Mouse (Mus musculus): ENCODE results near the gene Gm5737.
A peak's percentile ranks its signal among the peaks of the same experiment; 100 is the strongest.

Gm5737 gene

DNA sequence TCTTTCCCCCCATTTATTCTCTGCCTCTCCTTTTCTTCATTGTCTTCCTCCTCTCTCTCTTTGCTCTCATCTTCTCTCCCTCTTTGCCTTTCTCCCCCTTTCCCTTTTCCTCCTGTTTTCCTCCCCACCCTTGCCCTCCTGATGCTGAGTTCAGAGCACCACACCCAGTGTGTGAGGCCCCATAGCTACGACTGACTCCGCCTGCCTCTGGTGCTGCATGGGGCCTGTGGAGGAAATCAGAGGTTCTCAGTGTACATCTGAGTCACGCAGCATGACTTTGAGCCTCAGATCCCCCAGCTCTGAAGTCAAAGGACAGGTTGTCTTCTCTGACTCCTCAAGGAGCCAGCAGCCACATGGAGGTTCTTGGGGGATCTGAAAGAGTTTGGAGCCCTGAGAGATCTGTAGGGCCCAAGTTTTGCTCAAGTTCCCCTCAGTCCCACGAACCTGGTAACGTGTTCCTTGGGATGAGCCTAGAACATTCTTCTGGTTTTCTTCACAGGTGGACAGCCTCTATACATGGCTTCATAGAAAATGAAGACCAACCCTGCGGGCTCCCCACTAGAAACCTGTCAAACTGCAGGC is at the start of gene Gm5737:
Gene Gm5737, plus strand, starts transcription at position 532 of the 582 bp plus-strand sequence.
- DNase-seq, result no peak

DNA sequence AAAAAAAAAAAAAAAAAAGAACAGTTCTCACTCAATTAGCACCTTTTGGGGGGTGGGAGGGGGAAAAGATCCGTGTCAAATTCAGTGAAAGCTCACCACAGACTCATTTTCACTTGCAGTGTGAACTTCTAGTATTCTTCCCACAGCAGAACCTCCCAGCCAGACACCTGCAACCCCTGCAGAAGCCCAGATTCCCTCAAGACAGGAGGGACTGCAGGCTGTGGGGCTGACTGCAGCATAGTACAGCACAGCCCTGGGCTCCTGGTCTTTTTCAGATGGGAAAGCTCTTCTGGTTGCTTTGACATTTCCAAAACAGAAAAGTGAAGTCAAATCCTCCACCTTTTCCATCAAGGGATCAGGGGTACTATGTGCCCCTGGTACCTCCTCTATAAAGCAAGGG is 44.8 kb upstream of the Gm5737 start:
- DNase-seq, result no peak

DNA sequence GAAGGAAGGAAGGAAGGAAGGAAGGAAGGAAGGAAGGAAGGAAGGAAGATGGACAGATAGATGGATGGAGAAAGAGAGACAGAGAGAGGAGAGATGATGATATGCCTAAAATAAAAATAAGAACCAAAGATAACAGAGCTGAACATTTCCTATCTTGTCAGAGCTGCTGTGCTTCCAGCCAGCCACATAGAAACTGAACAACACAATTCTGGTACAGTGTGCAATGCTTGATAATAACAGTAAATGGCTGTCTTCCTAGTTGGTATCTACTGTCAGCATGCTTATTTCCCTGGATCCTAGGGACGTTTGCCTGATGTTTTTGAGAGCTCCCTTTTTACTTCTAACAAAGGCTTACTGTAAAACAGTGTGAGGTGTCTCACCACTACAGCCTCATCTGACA is 40.8 kb upstream of the Gm5737 start:
- no peak for DNase-seq

DNA sequence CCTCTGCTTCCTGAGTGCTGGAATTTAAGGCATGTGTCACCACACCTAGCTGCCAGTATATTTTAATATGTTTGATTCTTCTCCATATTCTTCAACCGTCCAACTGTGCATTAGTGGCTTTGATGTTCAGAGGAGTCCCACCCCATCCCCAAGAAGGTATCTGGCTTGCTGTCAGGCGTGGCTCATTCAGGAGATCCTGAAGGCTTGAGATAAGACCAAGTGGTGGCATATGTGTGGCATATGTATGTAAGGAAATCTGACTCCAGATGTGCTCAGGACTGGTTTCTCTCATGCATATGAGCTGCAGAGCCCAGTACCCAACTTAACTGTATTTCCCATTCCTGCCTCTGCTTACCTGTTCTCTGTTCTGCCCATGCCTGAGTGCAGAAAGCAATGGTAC is 34.2 kb upstream of the Gm5737 start:
- no peak for DNase-seq

DNA sequence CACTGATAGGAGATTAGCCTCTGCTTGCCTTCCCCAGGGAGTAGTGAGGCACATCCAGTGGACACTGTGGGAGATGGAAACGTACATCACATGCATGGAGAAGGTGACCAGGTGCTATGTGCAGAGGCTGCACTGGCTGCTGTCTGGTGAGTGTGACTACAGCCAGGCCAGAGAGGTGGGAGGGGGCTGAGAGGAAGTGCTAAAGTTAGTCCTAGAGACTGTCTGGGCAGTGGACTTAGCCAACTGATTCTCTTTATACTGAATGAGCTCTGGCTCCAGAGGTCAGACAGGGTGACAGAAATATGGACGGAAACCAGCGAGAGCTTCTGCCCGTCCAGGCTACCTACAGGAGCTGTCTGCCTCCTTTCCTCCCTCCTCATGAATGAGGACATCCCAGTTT is 16.6 kb upstream of the Gm5737 start:
- no peak for DNase-seq

DNA sequence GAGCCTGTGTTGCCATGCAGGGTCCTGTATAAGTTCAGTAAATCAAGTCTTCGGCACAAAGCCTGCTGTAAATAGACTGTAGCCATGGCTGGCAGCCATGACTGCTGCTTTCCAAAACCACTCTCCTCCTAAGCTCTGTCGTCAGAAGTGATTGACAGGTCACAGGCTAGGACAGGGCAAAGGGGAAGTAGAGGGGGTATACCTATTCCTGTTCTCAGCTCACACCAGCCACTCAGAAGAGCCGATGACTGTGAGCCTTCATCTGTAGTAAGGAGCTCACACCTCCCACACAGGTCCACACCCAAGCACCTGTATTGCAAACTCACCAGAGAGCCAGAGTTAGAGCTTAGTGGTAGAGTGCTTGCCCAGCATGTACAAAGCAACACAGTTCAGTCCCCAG is 15.8 kb upstream of the Gm5737 start:
- no peak for DNase-seq

DNA sequence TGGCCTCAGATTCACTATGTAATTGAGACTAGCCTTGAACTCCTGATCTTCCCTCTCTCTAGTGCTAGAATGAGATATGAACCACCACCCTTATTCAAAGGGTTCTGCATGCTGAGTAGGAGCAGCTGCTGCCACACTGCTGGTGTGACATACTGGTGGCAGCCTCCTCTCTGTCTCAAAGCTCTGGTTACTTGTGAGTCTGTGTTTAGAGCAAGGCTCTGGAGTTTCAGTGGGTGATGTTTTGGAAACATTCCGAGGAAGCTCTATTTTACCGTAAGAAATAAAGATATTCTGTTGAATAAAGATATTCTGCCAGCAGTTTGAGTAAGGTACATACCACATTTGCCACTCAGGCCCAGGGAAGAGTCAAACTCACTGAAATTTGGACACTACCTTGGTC is 8.9 kb upstream of the Gm5737 start:
- no peak for DNase-seq

DNA sequence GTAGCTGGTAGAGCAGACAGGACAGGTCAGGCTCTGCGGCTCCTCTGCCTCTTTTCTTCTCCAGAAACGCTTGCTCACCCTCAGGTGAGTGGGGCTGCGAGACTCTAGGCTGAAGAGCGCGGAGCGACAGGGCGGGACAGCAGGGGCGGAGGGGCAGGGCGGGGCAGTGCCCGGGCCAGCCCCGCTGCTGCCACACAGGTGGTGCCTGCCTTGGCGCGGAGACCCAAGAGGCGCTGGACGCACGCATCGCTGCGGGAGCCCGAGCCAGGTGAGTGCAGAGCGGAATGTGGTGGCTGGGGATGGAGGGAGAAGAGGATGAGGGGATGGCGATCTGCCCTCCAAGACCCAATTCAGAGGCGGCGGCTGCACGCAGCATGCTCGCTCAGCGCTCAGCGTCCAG is 2.5 kb upstream of the Gm5737 start:
- no peak for DNase-seq

DNA sequence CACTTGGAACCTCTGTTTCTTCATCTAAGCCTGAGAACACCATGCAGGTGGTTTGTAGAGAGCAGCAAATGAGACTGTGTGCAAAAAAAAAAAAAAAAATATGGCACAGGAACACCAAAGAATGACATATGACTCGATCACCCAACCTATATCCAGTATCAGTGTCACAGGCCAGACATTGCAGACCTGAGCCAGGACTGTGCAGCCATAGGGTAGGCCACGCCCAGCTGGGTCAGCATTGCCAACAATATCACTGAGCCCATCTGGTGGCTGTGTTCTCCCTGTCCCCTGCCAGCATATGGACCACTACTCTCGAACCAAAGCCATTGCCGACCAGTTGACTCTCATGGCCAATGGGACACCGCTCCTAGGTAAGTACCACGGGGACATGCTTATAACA is 5.4 kb downstream of the Gm5737 start:
- DNase-seq, result no peak

DNA sequence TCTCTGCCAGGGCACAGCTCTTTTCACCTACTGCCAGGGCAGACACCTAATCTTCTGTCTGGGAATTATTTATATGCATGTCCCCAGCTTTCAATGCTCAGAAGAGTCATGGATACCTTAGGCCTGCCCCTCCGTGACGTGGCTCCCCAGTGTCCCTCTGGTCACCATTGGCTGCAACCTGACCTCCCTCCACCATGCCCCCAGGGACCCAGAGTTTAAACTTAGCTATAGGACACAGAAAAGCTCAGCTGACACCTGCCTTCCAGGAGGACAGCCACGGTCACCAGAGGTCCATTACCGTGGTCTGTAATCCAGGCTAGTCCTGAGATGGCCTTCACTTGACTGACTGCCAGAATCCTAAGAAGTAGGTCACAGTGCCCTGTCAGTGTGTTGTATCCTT is 7.2 kb downstream of the Gm5737 start:
- DNase-seq, result no peak

DNA sequence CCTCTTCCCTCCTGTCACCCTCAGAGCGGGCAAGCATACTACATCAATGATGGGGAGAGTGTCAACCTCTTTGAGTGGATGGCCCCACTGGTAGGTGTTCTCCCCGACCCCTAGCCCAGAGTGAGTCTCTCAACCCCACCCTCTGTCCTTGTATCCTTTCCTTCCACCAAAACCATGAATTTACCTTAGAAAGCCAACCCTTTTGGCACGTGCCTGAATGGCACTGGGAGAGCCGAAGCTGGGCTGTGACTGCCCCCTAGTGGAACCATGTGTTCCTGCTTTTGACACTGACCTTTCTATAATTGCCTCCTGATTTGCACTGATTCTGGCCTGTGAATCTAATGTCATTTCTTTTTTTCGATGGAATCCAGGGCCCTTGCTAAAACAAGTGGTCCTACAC is 11.1 kb downstream of the Gm5737 start:
- DNase-seq, result peak; percentile 52

DNA sequence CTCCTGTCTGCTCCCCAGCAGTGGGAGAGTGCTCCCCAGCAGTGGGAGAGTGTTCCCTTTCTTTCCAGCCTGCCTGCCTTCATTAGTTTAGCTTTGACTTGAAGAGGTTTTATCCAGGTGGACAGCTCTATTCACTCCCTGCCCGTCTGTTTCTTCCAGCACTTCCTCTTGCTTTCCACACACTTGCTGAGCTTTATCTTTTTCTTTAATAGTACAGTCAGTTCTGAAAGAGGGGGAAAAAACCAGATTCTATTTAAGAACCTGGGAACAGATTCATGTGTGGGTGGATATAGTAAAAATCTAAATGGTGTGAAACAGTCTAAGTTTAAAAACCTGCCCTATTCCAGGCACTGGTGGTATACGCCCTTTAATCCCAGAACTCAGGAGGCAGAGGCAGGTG is 12.9 kb downstream of the Gm5737 start:
- peak; percentile 54 for DNase-seq

DNA sequence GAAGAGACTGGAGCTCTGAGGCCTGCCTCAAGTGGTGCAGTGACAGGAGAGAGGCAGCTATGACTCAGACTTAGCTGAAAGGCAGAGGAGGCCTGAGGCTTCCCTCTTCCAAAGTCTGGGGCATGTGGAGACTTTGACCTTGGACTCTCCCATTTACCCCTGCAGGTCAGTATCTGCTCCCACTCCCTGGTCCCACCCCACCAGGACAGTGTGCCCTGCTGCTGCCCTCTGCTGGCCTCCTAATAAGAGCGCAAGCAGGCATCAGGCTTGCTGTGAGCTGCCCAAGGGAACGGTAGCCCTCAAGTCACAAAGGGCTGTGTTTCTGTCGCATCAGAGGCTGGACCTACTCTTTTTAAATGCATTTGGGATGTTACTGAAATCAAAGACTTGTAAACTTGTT is 14.2 kb downstream of the Gm5737 start:
- DNase-seq, result no peak

DNA sequence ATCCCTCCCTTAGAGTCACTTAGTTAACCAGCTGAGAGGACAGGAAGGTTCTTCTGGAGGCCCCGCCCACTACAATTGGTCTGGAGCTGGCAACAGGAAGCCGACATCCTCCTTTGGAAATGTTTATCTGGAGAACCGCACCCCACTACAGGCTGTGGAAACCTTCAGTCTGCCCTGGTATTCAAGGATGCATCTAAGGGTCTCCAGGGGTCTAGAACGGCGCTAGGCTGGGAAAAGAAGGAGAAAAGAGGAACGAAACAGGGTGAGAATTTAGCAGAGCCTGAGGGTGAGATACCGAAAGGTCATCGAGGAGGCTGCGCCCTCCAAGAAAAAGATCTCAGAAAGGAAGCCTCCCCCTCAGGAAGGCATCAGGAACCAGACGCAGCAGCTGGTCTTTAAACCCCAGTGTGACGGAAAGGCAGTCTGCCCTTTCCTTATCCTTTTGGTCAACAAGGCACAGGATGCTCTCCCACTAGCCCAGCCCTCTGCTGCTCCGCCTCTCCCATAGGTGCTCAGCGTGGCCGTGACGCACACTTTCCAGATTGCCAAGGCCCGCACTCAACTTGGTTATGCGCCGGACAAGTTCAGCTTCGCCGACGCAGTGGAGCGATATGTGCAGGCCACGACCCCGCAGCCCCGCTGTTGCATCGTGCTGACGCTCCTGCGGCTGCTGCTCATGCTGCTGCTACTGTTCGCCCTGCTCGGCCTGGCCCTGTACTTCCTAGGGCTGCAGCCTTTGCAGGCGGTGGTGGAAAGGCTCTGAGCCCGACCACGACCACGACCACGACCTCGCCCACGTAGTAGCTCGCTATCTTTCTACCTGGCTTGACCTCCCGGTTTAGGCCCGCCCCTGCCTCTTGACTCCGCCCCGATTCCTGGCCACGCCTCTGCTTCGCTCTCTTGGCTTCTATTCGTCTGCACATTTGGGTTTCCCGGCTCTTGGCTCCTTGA is 18.5 kb downstream of the Gm5737 start:
- peak; percentile 52 for DNase-seq

DNA sequence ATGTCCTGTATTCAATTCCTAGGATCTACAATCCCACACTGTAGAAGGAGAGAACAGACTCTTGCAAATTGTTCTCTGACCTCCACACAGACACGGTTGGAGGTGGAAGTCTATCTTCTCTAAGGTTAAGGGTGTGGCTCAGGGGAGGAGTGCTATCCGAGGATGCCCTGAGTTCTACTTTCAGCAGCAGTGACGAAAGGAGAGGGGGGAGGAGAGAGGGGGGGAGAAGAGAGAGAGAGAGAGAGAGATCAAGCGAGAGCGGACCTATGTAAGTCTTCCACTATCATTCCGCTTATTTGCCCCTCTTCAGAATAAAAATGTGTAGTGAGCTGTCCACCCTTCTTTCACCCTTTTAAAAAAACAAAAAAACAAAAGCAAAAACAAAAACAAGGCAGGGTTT is 22.3 kb downstream of the Gm5737 start:
- DNase-seq, result no peak

DNA sequence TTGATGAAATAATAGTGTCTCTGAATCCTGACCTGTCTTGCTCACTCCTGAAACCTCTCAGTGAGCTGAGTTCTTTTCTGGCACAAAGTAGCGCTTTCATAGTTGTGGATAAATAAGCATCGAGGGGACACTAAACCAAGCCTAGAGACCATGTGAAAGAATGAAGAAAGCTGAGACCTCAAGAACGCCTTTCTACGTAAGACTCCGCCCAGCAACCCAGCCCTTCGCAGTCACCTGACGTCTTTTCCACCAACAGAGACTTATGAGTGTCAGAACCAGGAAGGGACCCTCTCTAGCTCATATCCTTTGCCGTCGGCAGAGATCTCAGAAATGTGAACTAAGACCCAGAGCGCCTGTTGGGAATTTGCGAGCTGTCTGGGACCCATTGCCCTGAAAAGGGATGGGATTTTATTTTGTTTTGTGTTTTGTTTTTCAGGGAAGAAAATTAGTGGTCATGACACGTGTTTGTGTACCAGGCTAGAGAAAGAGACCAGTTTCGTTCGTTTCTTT is 22.8 kb downstream of the Gm5737 start:
- DNase-seq, result peak; percentile 83

DNA sequence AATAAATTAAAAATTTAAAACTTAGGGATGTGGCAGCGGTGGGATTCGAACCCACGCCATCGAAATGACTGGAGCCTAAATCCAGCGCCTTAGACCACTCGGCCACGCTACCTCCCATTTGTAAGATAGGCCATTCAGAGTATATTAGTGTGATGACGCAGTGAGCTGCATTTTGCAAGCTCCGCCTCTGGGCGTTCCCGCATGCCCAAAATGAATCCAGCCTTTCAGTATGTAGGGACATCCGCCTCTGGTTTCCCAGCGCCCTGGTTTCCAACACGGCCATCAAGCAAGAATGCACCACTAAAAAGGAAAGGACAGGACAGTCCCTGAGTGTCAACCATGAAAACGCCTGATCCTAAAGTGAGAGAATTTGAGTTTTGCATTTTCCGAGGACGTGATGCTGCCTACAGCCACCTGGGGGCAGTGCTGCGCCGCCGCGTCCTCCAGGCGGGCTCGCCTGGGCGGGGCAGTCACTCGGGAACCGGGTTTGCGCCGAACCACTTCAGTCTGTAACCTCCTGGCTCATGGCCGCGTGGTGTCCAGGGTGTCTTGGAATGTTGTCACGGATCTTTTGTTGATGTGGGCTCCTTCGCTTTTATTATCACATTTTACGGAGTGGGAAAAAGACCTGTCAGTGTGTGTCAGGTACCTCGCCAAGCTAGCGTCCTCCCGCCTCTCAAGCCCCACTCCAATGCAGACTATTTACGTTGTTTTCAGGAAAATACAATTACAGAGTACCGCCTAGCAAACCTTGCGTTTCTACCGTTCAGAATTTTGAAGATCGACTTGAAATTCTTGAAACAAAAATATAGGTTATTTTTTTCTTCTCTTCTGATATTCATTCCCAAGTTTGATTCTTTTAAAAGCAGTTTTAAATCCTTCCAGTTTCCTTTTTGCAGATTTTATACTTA is 23.5 kb downstream of the Gm5737 start:
- DNase-seq, result peak; percentile 93

DNA sequence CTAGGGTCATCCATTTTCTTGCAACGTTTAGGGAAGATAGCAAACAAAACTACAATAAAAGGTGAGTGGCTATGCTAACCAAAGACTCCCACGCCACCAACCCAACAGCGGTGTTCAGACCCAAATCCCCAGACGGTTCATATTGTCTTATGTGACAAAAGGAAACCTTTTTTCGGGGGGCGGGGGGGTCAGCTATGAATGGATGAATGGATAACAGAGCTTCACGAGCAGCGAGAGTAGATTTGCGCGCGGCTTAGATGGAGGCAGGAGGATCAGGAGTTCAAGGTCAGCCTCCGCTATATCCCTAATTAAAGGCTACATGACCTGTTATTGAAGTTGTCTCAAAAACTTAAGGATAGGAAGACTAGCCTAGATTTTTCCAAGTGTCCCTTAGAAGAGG is 24.2 kb downstream of the Gm5737 start:
- DNase-seq, result no peak

DNA sequence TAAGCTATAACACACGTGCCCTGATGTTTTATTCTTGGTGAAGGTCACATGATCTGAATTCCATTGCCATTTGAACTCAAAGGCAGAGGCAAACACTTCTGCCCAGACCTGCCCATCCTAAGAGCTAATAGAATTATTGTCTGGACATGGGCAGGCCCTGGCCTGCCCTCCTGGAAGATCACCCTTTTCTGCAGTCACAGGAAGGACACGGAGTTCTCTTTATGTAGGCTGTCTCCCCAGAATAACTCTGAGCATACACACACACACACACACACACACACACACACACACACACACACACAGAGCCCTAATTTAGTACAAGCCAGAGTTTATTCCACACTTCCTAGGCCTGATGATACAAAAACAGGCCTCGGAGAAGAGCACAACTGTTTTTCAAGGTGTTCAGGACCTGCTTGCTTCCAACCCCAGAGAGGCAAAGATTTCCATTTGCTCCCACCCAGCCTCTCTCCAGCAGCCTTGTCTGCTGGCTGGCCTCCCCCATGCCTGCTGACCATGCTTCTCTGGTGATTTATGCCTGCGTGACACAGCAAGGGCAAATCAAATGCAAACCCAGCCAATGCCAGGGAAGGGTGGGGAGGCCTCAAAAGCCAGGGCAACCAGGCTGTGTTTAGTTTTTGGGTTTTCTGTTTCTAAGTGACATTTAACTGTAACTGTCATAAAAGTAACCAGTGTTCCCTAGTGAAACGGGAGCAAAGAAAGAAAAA is 26.4 kb downstream of the Gm5737 start:
- no peak for DNase-seq

DNA sequence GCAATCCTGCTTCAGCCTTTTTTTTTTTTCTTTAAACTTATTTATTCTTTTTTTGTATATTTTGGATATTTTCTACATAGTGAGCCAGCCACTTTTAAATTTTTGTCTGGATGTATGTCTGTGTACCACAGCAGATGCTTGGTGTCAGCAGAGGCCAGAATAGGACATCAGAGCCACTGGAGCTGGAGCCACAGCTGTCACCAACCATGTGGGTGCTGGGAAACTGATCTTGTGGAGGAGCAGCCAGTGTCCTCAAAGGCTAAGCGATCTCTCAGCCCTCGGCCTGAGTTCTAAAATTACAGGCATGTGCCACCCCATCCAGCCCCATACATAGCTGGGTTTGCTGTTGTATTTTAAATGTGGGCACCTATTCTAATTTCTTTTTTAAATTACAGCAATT is 27.6 kb downstream of the Gm5737 start:
- DNase-seq, result no peak

DNA sequence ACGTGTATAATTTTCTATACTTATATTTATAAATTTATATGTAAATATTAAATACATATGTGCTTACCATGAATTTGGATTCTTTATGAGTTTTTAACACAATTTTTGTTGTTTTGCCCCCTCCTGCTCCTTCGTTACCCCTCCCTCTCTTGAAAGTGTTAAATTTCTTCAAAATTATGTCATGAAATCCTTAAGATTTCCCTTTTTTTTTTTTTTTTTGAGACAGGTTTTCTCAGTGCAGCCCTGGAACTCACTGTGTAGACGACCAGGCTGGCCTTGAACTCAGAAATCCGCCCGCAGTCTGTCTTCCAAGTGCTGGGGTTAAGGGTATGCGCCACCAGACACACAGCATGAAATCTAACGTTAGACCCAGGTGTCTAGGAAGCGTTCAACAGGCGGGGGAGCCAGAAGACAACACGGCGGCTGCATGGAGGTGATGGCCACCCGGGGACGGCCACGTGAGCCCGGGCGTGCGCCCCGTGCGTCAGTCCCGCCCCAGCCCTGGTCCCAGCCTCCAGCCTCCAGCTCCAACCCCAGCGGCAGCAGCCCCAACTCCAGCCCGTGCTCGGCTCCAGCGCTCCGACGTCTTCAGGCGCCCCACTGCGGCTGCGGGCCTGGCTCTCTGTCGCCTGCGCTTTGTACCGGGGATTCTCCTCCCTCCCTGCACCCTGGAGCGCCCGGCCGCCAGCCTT is 30.3 kb downstream of the Gm5737 start, which contains the start of gene Eef2k:
Gene Eef2k, plus strand, starts transcription at position 487 of the 692 bp plus-strand sequence.
- DNase-seq, result peak; percentile 89

All from layer of hippocampus, adult 9-11 months (tissue).